Mouse (Mus musculus) cerebellum, postnatal 25 days (tissue): ENCODE measurements around the gene Hoxd11.

Experiments
- DNase-seq, 2 experiments: peaks; one replicate each; pipeline ENCODE4 v3.0.0; 2021; ENCODE audit warnings: mixed read lengths in 2 of 2

Gene Hoxd11

DNA sequence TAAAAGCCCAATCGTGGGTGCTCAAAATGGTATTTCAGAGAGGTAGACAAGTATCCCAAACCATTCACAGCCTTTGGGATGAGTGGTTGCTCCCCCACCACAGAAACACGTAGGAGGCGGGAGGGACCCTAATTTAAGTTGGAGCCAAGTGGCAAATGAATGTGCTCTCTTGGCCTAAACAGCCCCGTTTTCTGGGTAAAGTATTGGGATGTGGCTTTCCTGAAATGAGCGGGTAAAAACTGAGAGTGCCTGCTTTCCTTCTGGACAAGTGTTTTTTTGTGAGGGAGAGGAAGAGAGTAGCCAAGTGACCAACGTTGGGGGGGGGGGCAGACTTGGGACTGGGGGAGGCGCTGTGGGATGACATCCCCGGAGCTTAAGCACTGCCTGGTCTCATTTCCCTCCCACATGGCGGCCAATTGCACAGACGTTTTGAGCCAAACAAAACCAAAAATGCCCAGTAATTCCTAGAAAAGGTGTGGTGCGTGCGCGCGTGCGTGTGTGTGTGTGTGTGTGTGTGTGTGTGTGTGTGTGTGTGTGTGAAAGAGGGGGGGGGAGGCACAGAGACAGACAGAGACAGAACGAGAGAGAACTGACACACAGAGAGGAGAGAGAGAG, 31.7 kb downstream of the Hoxd11 start:
- DNase-seq, result no peak

DNA sequence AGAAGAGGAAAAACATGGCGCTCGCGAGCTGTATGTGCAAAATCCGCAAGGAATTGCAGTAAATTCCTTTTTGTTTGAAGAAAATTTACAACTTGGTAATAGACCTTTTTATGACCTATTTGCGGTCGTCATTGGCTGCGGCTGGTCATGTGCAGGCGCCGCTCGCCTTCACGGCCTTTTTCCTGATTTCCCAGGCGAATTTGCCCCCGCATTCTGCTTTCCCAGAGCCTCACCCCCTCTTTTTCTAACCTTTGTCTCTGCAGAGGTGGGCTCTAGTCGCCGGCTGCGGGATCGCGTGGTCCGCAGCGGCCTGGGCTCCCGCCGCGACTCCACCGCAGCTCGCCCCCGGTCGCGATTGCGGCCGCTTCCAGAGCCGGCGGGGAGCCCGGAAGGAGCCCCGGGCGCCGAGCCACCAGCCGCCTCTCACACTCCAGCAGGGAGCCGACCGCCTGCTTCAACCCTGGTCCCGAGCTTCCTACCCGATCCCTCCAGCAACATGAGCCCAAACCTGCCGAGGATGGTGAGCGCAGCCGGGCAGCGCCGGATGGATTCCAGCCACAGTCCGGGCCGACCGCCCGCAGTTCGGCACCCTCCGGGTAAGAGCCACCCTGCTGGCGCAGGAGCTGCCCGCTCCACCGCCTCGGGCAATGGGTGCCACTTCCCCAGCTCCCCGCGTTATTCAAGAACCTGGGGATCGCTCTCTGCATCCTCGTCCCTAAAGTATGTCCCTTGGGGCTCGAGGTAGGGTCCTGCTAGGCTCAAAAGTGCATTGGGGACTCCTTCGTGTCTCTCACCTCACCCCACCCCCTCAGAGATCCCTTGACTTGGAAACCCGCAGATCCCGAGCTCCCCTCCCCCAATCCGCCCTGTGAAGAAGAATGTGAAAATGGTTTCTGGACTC, 32.6 kb downstream of the Hoxd11 start, which contains the start of the genes Hoxd3 and Hoxd4:
TSS of gene Hoxd3 (plus strand) at position 207 of the 901 bp plus-strand sequence.
TSS of gene Hoxd4 (plus strand) at position 209 of the 901 bp plus-strand sequence.
- DNase-seq, result no peak

DNA sequence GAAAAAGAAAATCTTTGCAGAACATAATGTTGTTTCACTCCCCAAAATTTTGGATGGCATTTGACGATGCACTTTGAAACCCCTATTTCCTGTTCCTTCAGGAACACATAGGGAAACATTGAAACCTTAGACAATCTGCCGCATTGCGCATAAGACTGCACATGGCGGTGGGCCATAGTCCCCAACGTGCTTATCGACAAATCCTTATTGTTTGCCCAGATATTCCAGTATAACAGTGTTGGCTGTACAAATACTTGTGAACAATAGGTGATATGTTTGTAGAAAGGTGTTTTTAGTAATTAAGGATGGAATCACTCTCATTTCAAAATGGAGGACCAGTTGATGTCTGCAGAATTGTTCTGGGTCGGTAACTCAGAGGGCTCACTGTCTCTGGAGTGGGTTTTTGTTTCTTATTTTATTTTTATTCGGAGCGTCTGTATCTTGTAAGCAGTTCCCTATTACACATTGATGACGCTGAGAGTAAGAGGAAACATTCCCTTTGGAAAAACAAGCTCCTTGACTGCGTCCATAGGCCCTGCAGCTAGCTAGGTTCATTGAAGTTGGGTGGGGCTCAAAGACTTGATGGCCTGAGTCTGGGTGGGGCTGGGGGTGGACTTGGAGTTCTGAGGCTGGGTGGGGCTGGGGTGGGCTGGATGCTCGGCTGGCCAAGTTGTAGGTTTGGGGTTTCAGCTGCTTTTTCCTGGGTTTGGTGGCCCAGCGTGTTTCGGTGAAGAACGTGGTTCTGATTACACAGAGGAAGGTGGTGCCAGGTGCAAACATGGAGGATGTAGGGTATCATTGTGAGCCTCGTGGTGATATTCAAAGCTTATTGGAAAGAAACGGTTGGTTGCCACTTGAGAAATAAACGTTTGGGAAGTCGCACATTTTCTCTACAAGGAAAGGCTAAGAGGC, 34.1 kb downstream of the Hoxd11 start:
- DNase-seq, result no peak

DNA sequence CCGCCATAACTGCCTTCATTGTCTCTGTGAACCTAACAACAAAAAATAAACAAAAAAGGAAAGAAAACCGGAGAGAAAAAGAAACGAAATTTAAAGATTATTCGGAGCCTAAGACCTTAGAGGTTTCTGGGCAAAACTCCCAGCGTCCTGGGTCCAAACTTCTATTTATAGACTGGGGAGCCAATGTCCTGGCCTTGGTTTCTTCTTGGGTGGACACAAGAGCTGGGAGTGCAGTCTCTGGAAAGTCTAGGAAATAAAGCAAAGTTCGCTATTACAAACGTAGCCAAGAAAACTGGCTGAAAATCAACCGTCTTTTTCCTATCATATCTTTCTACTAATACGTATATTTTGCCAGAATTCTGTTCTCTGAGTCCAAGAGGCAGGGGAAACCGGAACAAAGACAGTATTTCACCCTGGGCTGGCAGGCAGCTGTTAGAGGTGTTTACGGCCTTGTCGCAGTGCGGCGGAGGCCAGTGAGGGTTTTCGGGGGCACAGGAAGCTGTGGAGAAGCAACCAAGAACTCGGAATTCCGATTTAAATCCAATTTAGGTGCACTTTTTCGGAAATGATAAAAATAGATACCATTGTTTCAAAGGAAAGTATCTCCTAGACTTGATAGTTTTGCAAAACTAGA, 34.9 kb downstream of the Hoxd11 start:
- no peak for DNase-seq

DNA sequence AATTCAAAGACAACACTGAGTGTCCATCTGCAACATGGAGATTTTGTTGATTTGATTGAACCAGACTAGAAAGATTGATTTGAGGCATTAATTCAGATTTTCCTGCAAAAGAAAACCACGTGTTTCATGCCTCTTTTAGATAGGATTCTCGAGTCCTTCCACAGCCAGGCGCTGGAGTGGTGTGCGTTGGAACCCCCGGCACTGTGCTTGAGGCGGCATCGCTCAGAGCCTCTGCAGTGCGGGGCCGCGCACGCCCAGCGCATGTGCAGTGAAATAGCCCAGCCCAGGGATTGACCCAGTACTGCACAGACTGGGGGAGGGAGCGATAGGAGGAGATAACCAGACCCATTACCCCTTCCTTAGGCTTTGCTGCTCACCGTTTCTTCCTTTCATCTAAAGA, 35.5 kb downstream of the Hoxd11 start:
- DNase-seq, result no peak

DNA sequence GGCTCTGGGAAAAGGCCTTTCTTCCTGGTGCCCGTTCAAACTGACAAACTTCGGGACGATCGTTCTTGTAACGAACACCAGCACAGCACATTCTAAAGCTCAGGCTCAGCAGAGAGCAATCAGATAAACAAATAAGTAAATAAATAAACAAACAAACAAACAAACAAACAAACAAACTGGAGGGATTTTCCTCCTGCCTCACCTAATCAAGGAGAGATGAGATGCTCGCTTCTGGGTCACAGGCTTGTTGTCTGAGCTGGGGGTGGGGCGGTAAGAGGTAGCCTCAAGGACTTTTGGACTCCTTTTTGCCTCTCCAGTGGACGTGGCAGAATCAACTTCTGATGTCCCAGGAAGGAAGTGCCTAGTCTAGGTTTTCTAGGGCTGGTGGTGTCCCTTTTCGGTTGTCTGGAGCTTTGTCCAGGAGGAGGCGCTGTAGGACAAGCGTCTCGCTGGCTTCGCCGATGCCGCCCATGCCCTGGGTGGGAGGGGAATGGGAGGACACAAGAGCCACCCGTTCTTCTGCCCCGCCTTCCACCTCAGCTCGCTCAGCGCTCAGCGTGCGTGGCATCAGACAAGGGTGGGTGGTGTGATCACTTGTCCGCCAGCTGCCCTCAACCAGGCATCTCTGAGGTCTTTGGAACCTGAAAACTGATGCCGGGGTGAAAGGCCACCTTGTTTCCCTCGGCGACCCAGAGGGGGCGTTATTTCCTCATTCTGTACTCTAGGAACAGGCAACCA, 36.3 kb downstream of the Hoxd11 start:
- DNase-seq, result peak; percentile 62 to 81

DNA sequence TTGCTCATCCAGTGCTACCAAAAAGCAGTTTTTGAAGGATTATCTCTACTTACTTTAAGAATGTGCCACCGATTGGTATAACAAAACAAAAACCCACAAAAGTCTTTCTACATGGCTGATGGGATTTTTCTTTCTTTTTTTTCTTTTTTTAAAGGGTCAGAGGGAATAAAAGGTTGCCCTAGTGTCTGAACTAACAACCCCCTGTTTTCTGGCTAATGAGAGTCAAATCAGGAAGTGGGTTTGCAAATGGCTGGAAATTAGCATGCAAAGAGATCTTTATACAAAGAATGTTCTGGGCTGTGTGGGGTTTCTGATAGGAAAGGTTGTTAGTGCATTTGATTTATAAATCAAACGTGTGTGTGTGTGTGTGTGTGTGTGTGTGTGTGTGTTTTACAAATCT, 41.0 kb downstream of the Hoxd11 start:
- DNase-seq, result no peak

DNA sequence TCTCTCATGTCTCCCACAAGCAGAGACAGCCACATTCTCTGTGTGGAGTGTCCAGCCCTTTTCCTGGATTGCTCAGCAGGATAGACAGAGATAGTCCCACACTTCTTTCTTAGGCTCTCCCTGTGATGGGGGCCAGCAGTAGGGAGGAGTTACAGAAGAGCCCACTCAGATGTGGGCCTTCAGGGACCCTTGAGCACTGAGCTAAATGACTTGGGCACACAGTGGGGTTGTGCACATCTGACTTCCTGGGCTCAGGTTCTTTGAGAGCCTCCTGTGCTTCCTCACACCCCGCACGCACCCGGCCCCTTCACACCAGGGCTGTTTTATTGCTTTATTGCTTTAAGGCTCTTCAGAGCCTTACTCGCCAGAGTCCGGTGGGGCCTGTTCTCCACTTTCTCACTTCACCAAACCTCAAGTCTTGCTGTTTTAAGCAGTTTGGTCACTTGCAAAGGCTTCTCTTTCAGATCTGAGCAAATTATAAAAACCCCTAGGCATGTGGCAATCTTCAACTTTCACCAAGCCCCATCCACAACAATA, 41.7 kb downstream of the Hoxd11 start:
- no peak for DNase-seq

DNA sequence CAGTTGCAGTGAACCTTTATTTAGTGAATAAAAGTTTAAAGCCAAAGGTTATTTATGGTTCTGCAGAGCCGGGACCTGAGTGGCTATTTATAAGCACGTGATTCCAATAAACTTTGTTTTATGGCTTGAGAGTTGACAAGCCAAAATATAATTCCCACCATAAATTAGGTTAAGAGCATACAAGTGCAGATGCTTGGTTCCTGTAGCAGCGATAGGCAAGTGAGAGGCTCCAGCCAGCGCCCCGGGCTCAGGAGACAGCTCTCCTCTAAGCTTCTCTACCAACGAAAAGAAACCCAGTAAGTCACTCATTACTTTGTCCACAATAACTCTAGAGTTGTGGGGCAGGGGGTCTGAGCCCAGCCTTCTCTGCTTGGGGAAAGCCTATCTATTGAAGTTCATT, 42.5 kb downstream of the Hoxd11 start:
- DNase-seq, result no peak

DNA sequence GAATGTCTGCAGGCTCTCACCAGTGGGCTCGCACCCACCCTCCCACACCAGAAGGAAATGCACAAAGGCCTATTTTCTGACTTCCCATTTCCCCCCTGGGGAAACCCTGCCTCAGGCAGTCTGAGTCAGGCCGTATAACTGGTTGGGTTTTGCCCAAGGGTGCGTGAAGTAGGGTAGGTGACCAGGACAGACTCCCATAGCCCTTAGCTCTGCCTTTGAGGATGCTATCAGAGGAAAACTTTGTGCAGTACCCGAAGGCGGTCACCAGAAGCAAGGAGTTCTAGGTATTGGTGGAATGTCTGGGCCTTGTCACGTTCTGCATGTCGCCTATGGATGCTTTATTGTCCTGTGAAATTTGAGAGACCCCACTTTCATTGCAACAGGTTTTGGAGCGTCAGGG, 43.6 kb downstream of the Hoxd11 start:
- no peak for DNase-seq

DNA sequence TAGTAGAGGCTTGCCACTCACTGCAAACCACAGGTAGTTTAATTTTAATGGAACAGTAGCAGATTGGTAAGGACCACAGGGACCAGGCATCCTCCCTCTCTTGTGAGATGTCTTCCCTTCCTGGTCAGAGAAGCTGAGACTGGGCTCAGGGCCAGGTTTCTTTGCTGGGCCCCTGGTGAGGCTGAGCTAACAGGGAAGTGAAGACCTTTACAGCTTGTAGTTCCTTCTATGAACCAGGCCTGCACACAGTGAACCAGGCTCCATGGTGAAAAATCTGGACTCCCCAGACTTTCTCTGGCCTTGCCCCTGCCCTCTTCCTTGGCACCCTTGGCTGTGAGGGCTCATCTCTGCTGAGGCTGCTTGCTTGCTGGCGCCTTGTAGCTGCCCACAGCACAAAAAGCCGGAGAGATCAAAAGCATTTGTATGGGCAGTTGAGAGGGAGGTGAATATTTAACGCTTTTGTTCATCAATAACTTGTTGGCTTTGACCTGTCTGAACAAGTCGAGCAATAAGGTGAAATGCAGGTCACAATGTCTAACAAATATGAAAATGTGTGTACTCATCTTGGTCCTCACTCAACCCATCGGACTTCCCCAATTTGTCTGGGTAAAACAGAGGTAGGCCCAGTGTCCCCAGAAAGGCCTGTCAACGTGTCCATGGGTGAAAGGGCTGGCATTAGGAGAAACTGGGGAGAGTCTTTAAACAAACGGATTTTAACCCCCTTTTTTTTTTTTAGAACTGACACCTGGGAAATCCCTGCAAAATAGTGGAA, 45.1 kb downstream of the Hoxd11 start:
- DNase-seq, result no peak

DNA sequence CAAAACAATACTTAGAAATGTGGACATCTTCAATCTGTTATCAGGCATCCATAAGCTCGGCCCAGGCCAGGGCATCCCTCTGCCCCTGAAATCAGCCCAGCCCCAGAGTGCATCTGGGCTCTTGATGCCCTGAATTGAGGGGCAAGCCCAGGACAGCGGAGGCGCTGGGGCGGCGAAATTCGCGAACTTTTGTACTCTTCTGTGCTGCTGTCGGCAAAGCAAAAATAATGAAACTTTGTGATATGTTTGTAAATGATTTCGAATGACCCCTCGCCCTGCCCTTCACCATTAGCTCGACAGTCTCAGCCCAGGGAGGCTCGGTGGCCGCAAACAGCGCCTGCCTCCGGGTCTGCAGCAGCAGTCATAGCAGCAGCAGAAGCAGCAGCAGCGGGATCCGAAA, 45.8 kb downstream of the Hoxd11 start:
- DNase-seq, result no peak

DNA sequence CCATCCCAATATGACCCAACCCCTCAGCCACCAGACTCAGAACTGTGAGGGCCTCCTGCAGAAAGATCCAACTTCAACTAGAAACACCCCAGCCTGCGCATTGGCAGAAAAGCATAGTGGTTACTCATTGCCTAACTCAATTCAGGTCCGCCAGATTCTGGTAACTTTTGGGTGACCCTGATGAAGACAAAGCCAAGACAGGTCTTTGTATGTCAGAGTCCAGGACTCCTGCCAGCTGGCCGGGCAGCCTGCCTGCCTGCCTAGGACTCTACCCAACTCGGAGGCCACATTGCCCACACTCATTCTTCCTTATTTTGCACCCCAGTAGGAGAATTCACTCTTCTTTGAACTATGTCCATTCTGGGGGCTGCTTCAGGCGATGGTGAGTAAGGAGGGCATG, 47.2 kb downstream of the Hoxd11 start, which contains the start of gene Gm28230:
TSS of gene Gm28230 (plus strand) at position 178 of the 400 bp plus-strand sequence.
- no peak for DNase-seq

DNA sequence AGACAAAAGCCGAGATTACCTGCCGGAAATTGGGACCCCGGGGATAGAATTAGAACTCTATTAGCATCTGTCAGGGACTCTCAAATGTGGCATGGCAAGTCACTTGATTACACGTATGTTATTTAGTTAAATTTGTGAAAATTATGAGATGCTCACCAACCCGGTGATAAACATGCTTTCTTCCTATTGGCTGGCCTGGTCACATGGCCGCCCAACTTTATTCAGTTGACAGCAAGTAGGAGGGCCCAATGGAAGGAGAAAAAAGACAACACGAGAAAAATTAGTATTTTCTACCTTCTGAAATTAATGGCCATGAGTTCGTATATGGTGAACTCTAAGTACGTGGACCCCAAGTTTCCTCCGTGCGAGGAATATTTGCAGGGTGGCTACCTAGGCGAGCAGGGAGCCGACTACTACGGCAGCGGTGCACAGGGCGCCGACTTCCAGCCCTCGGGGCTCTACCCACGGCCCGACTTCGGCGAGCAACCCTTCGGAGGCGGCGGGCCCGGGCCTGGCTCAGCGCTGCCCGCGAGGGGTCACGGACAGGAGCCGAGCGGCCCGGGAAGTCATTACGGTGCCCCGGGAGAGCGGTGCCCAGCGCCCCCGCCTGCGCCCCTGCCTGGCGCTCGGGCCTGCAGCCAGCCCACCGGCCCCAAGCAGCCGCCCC, 47.7 kb downstream of the Hoxd11 start:
- no peak for DNase-seq

DNA sequence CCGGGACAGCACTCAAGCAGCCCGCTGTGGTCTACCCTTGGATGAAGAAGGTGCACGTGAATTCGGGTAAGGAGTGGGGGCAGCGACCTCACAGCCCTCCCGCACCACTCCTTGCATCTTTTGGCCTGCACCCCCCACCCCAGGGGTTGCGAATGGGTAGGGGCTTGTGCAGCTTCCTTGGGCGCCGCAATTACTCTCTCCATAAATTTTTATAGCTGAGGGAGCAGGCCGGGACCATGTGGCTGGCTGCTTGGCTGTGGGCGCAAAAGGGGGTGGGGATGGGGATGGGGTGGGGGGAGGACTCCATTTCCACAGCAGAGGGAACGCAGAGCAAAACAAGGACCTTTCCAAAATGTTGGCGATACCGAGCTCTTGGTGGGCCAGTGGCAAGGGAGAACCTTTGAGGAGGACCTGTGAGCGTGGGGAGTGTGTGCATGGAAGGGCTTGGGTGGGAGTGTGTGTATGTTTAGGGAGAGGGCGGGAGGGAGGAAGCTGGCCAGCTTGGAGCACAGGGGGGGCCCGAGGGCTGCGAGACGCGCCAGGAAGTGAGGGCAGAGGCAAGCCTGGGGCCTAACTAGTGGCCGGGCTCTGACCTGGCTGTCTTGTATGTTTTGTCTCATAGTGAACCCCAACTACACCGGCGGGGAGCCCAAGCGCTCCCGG, 48.4 kb downstream of the Hoxd11 start:
- no peak for DNase-seq

DNA sequence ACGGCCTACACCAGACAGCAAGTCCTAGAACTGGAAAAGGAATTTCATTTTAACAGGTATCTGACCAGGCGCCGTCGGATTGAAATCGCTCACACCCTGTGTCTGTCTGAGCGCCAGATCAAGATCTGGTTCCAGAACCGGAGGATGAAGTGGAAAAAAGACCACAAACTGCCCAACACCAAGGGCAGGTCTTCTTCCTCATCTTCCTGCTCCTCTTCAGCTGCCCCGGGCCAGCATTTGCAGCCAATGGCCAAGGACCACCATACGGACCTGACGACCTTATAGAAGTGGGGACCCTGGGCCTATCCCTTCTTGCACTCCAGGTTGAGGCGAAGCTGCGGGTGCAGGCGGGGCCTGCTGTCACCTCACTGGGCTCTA, 48.9 kb downstream of the Hoxd11 start:
- DNase-seq, result no peak

DNA sequence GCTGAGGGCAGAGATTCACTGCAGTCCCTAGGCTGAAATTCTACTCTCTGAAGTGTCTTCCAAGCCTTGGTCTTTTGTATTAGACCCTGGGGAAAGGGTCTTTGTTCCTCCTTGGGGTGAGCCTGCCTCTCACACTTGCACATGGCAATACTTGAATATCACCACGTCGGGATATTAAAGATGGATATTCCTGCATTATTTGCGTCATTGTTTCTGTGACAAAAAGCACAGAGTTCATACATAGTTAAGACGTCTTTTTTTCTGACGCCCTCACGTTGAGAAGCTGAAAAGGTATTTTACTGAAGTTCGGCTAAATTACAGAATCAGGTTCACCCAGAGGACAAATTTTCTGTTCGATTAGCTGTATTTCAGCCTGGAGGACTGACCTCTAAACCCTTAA, 51.0 kb downstream of the Hoxd11 start:
- DNase-seq, result no peak

DNA sequence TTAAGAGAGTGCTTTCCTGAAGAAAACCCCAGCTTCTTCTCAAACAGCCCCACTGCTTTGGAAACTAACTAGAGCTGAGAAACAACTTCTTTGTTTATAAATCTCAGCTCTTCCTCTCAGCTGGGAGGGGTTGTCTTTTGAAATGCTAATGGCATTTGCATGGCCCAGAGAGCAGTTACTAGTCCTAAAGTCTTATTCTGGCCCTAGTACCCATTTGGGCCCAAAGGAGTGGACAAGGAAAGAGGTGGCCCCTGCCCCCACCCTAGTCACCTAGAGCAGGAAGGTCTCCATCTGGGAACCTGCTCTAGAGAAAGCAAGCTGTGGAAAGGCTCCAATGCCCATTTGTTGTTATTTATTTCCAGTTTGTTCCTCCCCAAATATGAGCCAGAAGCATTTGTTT, 51.7 kb downstream of the Hoxd11 start:
- DNase-seq, result no peak

DNA sequence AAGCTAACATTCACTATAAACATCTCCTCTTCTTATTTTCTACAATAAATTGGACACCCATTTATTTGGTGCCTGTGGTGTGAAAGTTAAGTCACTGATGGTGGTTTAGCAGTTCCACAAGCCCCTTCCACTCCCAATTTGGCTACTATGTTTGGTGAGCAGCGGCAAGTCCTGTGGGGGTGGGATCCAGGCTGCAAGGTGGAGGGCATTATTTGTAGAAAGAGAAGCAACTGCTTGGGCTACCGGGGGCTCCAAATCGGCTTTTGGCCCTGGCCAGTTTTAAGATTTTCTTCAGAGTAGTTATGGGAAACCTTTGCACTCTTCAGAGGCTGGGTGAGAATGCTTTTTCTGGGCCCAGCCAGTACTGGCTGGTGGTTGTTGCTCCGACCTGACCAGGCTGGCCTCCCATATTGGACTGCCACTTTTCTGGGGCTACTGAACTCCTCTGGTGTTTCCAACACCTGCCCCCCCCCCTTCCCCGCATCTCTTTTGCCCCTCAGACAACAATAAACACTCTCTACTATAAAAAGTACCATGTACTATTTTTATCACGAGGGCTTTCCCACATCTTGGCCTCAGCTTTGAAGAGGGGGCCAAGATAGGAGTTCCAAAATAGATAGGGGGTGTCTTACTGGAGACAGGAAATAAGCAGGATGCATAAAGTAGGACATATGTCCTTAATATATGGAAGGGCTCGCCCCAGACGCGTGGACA, 52.6 kb downstream of the Hoxd11 start:
- no peak for DNase-seq
